Mouse (Mus musculus) spleen, postnatal 14 days (tissue): ENCODE measurements at regions not wholly inside any gene's neighbourhood (a gene's known extent, or its start where the extent isn't known, plus 50 kb on each side); places are given as distances from the start of the nearest gene placed in this dataset.

ENCODE experiments used
- DNase-seq, 2 experiments: peaks; one replicate each; pipeline ENCODE4 v3.0.0; 2021 to 2022; ENCODE audit warnings: low spot score in 2 of 2

GRCm38 (mm10) chr2:11416122-11416521, 137.8 kb downstream of the Pfkfb3 start:
- no peak for DNase-seq

GRCm38 (mm10) chr2:11412521-11412920, 141.4 kb downstream of the Pfkfb3 start:
- DNase-seq, result no peak

GRCm38 (mm10) chr2:11408497-11408896, 145.4 kb downstream of the Pfkfb3 start:
- DNase-seq, result no peak

- DNase-seq, result no peak
These were observed 147.7 kb downstream of the Pfkfb3 start for GRCm38 (mm10) chr2:11406103-11406615.

GRCm38 (mm10) chr2:11402218-11402848, 151.5 kb downstream of the Pfkfb3 start:
- no peak for DNase-seq

GRCm38 (mm10) chr2:11399411-11399810, 154.5 kb downstream of the Pfkfb3 start:
- no peak for DNase-seq

GRCm38 (mm10) chr2:11398949-11399348, 154.9 kb downstream of the Pfkfb3 start:
- DNase-seq, result no peak

GRCm38 (mm10) chr2:11398391-11398790, 155.5 kb downstream of the Pfkfb3 start:
- DNase-seq, result no peak

- no peak for DNase-seq
These were observed 157.0 kb downstream of the Pfkfb3 start for GRCm38 (mm10) chr2:11396835-11397234.

GRCm38 (mm10) chr2:11394675-11395349, 159.1 kb downstream of the Pfkfb3 start:
- no peak for DNase-seq

GRCm38 (mm10) chr2:11391725-11392124, 162.2 kb downstream of the Pfkfb3 start:
- DNase-seq, result no peak

- DNase-seq, result no peak
These were observed 163.1 kb downstream of the Pfkfb3 start for GRCm38 (mm10) chr2:11390667-11391334.

GRCm38 (mm10) chr2:11387623-11388022, 166.3 kb downstream of the Pfkfb3 start:
- no peak for DNase-seq

GRCm38 (mm10) chr2:11383815-11384214, 170.1 kb downstream of the Pfkfb3 start:
- no peak for DNase-seq

- no peak for DNase-seq
These were observed 176.7 kb downstream of the Pfkfb3 start for GRCm38 (mm10) chr2:11377213-11377612.

- DNase-seq, result no peak
These were observed 178.0 kb downstream of the Pfkfb3 start for GRCm38 (mm10) chr2:11375726-11376454.

GRCm38 (mm10) chr2:11375092-11375491, 178.8 kb downstream of the Pfkfb3 start:
- peak; percentile 8 to 23 for DNase-seq

- DNase-seq, result no peak
These were observed 183.6 kb downstream of the Pfkfb3 start for GRCm38 (mm10) chr2:11370273-11370672.

GRCm38 (mm10) chr2:11367319-11367718, 186.6 kb downstream of the Pfkfb3 start:
- no peak for DNase-seq

GRCm38 (mm10) chr2:11365815-11366214, 188.1 kb downstream of the Pfkfb3 start:
- DNase-seq, result no peak

GRCm38 (mm10) chr2:11365371-11365770, 188.5 kb downstream of the Pfkfb3 start:
- DNase-seq, result no peak

GRCm38 (mm10) chr2:11364111-11364510, 189.8 kb downstream of the Pfkfb3 start:
- no peak for DNase-seq
